Mouse (Mus musculus) testis, adult 2 months (tissue): ENCODE data around the gene Eif2d.

Experiments
- CTCF ChIP-seq: fragments of 200-500 bp; IDR thresholded peaks from 2 replicates; pipeline ENCODE4 v1.5.1; 2012; ENCODE audit warnings: low read depth, mild to moderate bottlenecking, inconsistent platforms, low read length, moderate library complexity; ENCODE audit not compliant: control insufficient read depth, insufficient read depth, insufficient replicate concordance
- POLR2A ChIP-seq: fragments of 200-500 bp; IDR thresholded peaks from 2 replicates; pipeline ENCODE4 v1.6.1; 2012; ENCODE audit warnings: low read depth, mild to moderate bottlenecking, inconsistent platforms, low read length, moderate library complexity; ENCODE audit not compliant: control insufficient read depth

GRCm38 (mm10) chr1:131149496-131149895 is 3.5 kb upstream of the Eif2d start:
- TF ChIP-seq CTCF: no peak
- TF ChIP-seq POLR2A: no peak
